Mouse (Mus musculus) lung, adult 2 months (tissue): ENCODE results near the gene Sacm1l.

Experiments used
- CTCF ChIP-seq: fragments of 200-500 bp; IDR thresholded peaks from 2 replicates; pipeline ENCODE4 v1.5.1; 2011; ENCODE audit warnings: mild to moderate bottlenecking, low read length, control low read depth; ENCODE audit not compliant: insufficient read depth
- POLR2A ChIP-seq: fragments of 200-500 bp; IDR thresholded peaks from 2 replicates; pipeline ENCODE4 v1.6.1; 2011; ENCODE audit warnings: low read depth, mild to moderate bottlenecking, control low read depth, low read length, borderline replicate concordance; ENCODE audit errors: extremely low read depth

GRCm38 (mm10) chr9:123510926-123511325 is 18.6 kb upstream of the Sacm1l start:
- TF ChIP-seq POLR2A (no peak), CTCF (no peak)
